Mouse (Mus musculus) effector memory CD4-positive, alpha-beta T cell, adult 7 months (primary cell): Measurements from ENCODE around the gene Olfr1385. TPM values are rescaled to one million over a fixed set of nuclear protein-coding genes. Genes with fewer than 3 reads are reported as not detected.

ENCODE experiments used
- polyA plus RNA-seq: library from polyadenylated mRNA; unstranded; fragments of 100-300 nt; shearing (Covaris generic); gene quantifications from one replicate; pipeline ENCODE4 v1.2.1, GENCODE M21; 2017

Gene Olfr1385
- 0.38 TPM for polyA plus RNA-seq

GRCm38 (mm10) chr11:49488770-49489169 is at the start of gene Olfr1385:
TSS of gene Olfr1385 (plus strand) at chr11:49489070.

GRCm38 (mm10) chr11:49455043-49455442 is 33.8 kb upstream of the Olfr1385 start, which contains the start of gene Olfr1387:
TSS of gene Olfr1387 (plus strand) at chr11:49455343.

GRCm38 (mm10) chr11:49464746-49465145 is 24.1 kb upstream of the Olfr1385 start, which contains the start of gene Olfr1386:
TSS of gene Olfr1386 (plus strand) at chr11:49465046.

GRCm38 (mm10) chr11:49519348-49519747 is 30.5 kb downstream of the Olfr1385 start, which contains the start of gene Olfr1383:
TSS of gene Olfr1383 (plus strand) at chr11:49519648.

GRCm38 (mm10) chr11:49527947-49528346 is 39.1 kb downstream of the Olfr1385 start, which contains the start of gene Olfr1382:
TSS of gene Olfr1382 (plus strand) at chr11:49528247.

GRCm38 (mm10) chr11:49543149-49543548 is 54.3 kb downstream of the Olfr1385 start, which contains the start of gene Olfr1381:
TSS of gene Olfr1381 (plus strand) at chr11:49543449.

Other genes with a start within 250 kb of the Olfr1385 start
- 28.7 TPM for gene Mgat1, start 244.9 kb upstream of the Olfr1385 start, polyA plus RNA-seq
- gene Olfr1393, start 210.8 kb upstream of the Olfr1385 start, polyA plus RNA-seq, result not detected
- 0.21 TPM for gene Olfr1392, start 203.8 kb upstream of the Olfr1385 start, polyA plus RNA-seq
- gene Olfr10, start 184.3 kb upstream of the Olfr1385 start, polyA plus RNA-seq, result not detected
- not detected for gene Olfr1391, start 166.3 kb upstream of the Olfr1385 start, polyA plus RNA-seq
- gene Olfr1390, start 153.9 kb upstream of the Olfr1385 start, polyA plus RNA-seq, result 0.26 TPM
- 0.10 TPM for gene Olfr1389, start 66.0 kb upstream of the Olfr1385 start, polyA plus RNA-seq
- not detected for gene Olfr1388, start 52.4 kb upstream of the Olfr1385 start, polyA plus RNA-seq
- 0.12 TPM for gene Olfr1387, start 33.7 kb upstream of the Olfr1385 start, polyA plus RNA-seq
- gene Olfr1386, start 24.0 kb upstream of the Olfr1385 start, polyA plus RNA-seq, result not detected
- not detected for gene Olfr1384, start 17.7 kb downstream of the Olfr1385 start, polyA plus RNA-seq
- gene Olfr1383, start 30.6 kb downstream of the Olfr1385 start, polyA plus RNA-seq, result not detected
- not detected for gene Olfr1382, start 39.2 kb downstream of the Olfr1385 start, polyA plus RNA-seq
- not detected for gene Olfr1381, start 54.4 kb downstream of the Olfr1385 start, polyA plus RNA-seq
- gene Olfr1380, start 67.8 kb downstream of the Olfr1385 start, polyA plus RNA-seq, result not detected
- gene Flt4, start 120.2 kb downstream of the Olfr1385 start, polyA plus RNA-seq, result not detected
- not detected for gene Scgb3a1, start 174.5 kb downstream of the Olfr1385 start, polyA plus RNA-seq
- 66.6 TPM for gene Cnot6, start 223.7 kb downstream of the Olfr1385 start, polyA plus RNA-seq